Mouse (Mus musculus) neural tube, embryonic 10.5 days (tissue): ENCODE measurements around the gene Piwil1.

Experiments
- DNase-seq: peaks from one replicate; pipeline ENCODE4 v3.0.0-alpha.2; 2017; ENCODE audit warnings: low spot score; ENCODE audit errors: extremely low spot score

Gene Piwil1

GRCm38 (mm10) chr5:128702224-128702623 lies at the start of gene Piwil1:
Gene Piwil1 (plus strand): TSS chr5:128702524.
- no peak for DNase-seq

- no peak for DNase-seq
Measured at GRCm38 (mm10) chr5:128656496-128657135, 45.7 kb upstream of the Piwil1 start.

- DNase-seq, result no peak
Measured at GRCm38 (mm10) chr5:128660101-128660500, 42.2 kb upstream of the Piwil1 start.

DNA sequence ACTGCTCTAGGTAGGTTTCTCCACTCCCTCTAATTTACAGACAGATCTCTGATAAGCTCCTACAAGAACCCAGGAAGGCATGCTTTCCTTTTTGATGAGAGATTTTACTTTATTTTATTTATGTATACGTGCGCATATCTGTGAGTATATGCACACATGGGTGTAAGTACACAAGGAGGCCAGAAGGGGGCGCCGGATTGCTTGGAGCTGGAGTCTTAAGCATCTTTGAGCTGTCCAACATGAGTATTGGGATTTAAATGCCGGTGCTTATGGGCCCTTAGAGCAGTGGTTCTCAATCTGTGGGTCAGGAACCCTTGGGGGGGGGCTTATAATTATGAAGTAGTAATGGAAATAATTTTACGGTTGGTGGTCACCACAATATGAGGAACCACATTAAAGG lies 39.4 kb upstream of the Piwil1 start:
- DNase-seq, result no peak

- no peak for DNase-seq
Measured at GRCm38 (mm10) chr5:128663976-128664375, 38.3 kb upstream of the Piwil1 start.

DNA sequence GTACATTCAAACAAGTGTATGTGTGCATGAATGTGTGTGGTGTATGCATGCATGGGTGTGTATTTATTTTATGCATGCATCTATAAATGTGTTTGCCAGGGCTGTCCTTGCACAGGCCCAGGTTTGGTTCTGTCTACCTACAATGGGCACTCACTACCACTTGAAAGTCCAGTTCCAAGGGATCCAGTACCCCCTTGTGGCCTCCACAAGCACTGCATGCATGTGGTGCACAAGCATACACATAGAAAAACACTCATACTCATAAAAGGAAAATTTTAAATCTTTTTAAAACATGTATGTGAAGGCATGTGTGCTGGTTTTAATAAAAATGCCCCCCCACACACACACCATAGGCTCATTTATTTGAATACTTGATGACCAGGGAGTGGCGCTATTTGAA lies 37.3 kb upstream of the Piwil1 start:
- peak; percentile 24 for DNase-seq

GRCm38 (mm10) chr5:128667303-128667702 lies 35.0 kb upstream of the Piwil1 start:
- no peak for DNase-seq

DNA sequence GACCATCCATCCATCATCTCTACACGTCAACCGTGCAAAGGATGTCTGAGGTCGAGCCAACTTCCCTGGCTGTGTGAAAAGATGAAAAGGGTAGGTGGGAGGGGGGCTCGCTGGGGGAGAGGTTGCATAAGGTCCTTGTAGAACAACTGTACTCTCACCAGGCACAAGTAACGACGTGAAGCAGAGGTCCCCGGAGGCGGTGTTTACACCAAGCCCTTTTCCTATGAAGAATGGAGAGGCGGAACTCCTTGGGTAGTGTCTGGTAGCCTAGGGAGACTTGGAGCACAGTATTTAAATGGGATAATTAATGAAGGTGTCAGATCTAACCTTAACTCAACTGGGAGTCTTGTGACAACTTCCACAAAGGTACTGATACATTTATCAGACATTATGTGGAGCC lies 28.2 kb upstream of the Piwil1 start:
- no peak for DNase-seq

DNA sequence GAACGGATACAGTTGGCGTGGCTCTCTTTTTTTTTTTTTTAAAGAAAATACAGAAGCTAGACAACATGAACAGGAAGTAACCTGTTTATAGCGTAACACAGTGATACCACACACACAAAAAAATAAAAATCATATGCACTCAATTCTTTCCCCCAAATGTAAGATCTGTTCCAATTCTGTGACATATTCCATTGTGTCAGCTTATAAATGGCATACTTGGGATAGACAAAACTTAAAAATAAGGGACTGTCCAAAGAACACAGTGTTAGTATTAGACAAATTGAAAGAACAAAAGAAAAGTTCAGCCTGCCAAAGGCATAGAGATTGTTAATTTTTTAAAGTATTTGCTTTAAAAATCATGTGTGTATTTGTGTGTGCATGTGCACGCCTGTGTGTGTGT lies 25.0 kb upstream of the Piwil1 start:
- no peak for DNase-seq

DNA sequence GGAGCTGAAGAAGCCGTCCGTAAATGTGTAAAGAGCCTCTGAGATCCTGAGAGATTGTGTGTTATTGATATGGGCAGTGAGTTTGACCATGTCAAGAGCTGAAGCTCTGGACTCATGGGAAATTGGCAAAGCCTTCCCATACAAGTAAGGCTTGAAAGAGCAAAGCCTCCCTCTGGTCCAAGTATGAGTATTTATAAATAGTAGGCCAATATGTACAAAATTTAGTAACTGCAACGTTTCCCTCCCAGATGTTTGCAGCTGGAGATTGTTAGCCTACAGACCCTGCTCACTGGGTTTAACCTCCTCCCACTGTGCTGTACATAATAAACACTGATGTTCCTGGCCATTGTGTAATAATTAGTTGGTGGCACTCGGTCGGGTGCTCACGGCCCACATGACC lies 24.5 kb upstream of the Piwil1 start:
- no peak for DNase-seq

- peak; percentile 36 for DNase-seq
Measured at GRCm38 (mm10) chr5:128681456-128681855, 20.9 kb upstream of the Piwil1 start.

DNA sequence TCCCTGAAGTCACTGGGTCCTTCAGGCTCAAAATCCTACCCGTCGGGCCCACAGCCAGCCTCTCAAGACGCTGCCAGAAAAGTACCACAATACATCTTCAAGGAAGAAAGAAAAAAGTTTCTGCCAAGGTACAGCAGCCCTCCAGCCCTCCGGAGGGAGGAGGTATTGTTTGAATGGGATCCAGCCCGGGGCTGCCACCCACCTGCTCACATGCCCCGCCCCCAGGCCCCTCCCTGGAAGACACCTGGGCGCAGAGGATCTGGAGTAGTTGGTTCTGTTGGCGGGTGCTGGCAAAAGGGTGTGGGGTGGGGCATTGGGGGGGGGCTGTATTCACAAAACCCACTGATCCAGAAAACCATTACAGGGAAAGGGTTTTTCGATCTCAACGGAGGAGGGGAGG lies 18.1 kb upstream of the Piwil1 start:
- DNase-seq, result peak; percentile 26

- DNase-seq, result peak; percentile 35
Measured at GRCm38 (mm10) chr5:128684621-128685020, 17.7 kb upstream of the Piwil1 start.

DNA sequence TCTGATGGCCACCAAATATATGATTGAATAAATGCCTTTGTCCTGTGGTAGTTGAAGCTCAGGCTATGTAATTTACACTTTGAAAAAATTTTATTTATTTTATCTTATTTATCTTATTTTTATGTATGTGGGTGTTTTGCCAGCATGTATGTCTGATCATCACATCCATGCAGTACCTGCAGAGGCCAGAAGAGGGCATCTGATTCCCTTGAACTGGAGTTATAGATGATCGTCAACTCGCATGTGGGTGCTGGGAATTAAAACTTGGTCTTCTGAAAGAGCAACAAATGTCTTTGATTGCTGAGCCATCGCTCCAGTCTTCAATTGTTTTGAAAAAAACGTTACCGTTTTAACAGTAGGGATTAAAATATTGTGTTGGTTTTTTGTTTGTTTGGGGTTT lies 15.2 kb upstream of the Piwil1 start:
- DNase-seq, result no peak

- DNase-seq, result no peak
Measured at GRCm38 (mm10) chr5:128694107-128694506, 8.2 kb upstream of the Piwil1 start.

GRCm38 (mm10) chr5:128694611-128695325 lies 7.6 kb upstream of the Piwil1 start:
- no peak for DNase-seq

DNA sequence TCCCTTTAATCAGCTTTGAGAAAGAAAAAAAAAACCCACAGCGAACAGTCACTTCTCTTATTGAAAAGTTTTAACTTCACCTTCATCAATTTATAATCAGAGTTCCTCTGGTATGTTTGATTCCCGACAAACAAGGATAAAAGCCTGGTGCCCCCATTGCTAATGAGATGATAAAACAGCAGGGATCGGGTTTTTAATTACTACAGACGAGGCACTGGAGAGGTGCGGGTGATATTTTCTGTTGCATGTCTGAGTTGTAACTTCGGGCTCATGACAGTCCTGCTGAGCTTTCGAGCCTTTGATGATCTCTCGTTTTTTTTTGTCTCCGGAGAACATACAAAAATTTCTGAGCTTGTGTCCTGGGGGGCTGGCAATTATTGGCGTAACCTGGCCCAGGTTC lies 5.5 kb upstream of the Piwil1 start:
- no peak for DNase-seq

DNA sequence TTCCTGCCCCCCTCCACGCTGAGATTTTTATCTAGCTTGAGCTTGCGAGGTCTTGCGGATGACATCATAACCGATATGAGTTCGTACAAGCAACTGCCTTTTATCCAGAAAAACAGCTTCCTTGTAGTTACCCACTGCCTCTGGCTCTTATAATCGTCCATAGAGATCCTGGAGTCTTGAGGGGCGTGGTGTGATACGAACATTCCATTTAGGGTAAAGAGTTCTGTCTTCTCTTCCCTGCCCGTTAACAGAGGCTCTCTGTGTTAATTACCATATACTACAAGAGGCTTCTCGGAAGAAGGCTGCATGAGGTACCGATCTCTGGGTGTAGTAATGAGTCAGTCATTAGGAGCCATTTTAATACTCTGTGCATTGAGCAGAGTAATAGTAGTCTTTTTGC lies 1.6 kb upstream of the Piwil1 start:
- no peak for DNase-seq

DNA sequence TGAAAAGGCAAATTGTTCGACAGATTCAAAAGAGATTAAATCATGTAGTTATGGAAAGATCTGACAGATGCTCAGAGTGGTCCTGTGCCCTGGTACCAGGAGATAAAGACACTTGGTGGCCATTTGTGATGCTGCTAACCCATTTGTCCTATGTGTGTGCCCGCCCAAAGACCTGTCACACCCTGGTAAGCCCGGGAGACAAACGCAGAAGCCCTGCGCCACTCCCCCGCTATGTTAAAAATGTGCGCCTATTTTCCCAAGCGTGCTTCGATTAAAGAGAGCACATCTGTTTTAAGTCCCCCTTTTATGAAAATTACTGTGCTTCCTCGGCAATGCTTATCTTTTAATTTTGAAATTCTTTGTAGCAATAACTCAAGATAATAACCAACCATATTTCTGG lies 1.4 kb downstream of the Piwil1 start:
- DNase-seq, result peak; percentile 29

DNA sequence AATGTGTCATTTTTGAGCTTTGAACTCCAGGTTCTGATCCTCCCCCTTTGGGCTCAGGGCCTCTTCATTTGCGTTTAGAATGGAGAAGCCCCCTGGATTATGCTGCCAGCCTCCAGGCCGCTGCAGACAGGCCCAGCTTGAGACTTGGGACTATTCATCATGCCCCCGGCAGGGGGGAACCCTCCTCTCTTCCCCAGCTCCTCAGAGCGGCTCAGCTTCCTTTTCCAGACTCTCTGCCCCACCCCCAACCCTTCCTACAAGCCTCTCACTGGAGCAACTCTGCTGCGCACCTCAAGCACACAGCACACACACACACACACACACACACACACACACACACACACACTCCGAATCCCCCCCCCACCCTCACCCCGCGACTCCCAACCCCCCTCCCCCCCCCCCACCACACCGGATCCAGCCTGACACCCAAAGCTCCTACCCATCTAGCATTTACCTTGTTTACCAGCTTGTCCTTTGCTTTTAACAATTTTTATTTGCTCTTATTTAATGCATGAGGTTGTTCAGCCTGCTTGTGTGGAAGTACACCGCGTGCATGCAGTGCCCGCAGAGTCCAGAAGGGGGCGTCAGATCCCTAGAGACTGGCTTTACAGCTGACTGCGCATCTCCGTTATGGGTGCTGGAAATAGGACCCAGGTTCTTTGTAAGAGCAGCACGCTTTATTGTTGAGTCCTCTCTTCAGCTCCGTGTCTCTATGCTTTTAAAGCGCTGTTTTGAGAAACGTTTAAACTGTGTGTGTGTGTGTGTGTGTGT lies 2.0 kb downstream of the Piwil1 start:
- DNase-seq, result peak; percentile 73

GRCm38 (mm10) chr5:128706467-128706866 lies 4.1 kb downstream of the Piwil1 start:
- DNase-seq, result no peak

DNA sequence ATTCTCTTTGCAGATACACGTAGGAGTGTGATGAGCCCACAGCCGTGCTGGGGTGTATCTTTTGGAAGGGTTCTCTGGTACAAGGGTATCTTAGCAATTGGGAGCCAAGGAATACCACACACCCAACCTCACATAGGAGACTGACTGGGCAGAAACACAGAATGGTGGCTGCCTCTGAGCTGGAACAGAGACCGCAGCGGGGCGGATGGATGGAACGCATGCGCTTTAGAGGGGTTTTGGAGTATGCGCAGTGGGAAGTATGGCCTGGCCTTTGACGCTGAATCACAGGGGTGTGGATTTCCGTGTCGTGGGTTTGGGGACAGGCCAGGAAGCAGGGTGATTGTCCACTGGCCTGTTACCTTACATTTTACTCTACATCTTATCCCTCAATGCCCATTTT lies 4.9 kb downstream of the Piwil1 start:
- no peak for DNase-seq
